9 mouse cellular contexts compared by ENCODE assay signal in the genomic region with DNA sequence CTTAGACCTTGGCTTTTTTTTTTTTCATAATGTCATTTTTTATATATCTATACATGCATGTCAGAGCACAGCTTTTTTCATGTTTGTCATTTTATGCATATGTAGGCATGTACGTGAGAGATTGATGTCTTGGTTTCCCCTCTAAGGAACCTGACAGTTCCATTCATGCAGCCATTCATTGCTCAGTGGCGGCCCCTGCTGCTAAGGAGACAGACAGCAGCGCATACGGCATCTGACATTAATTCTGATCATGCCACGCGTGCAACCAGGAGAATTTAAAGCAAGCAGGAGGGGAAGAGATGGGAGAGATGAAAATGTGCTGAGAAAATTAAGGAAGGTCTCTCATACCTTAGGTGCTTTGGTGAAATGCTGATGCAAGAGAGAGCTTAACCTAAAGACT.
DNase-seq lines count a peak whose midpoint lies in the region; ATAC-seq and TF ChIP-seq lines count a peak whose summit lies in the region.
"Had no signal": no experiment of that assay in that cellular context is flagged by ENCODE, and none has a peak within 500 bp of the region (broad histone marks: within the 10 kb centered on the region; RNA-seq: fewer than 3 reads in every experiment).

No protein-coding gene starts in this region.

- no peaks in the 10 kb centered on the region for H3K4me1 ChIP-seq in bone marrow, adult 2 months (ENCODE audit: control insufficient read depth, insufficient read depth, low read length)
- H3K4me1 ChIP-seq in embryonic facial prominence, embryonic 15.5 days = no peaks in the 10 kb centered on the region

- no peaks in the 10 kb centered on the region for H3K27me3 ChIP-seq in embryonic facial prominence, embryonic 15.5 days

- no peak for TF ChIP-seq POLR2A in bone marrow, adult 2 months (IDR thresholded peaks at IDR 0.05; ENCODE audit: borderline replicate concordance, control insufficient read depth, low read depth, low read length)

- H3K4me2 ChIP-seq in embryonic facial prominence, embryonic 15.5 days (replicated peaks) = 0 out of 2 replicates have a peak overlapping the region, but pooled peaks have one; percentile 8

- ATAC-seq in embryonic facial prominence, embryonic 15.5 days (ENCODE audit: insufficient number of reproducible peaks, low FRiP score, low TSS enrichment, low read depth) = no peak
- ATAC-seq in hematopoietic stem cell, adult 5-6 weeks (replicated peaks in 1 of 2; ENCODE audit: insufficient read depth in 1 of 2, low FRiP score in 2 of 2, low TSS enrichment in 1 of 2, low read depth in 1 of 2, poor library complexity in 2 of 2, severe bottlenecking in 2 of 2) = peak; percentile 67 to 82; a peak in 3 of 4 replicates
- ATAC-seq in granulocyte monocyte progenitor cell, adult 5-6 weeks (replicated peaks; ENCODE audit: poor library complexity, severe bottlenecking) = no peak; the same call in 1 of the 2 replicates

- DNase-seq in MN1 (ENCODE audit: low spot score) = peak; percentile 49
- peak; percentile 73 for DNase-seq in layer of hippocampus, adult 9-11 months
- DNase-seq in lung, postnatal 25 days (ENCODE audit: low spot score) = peak; percentile 51
- peak; percentile 83 for DNase-seq in right cerebral cortex, postnatal 14 days

- no peak overlapping the region for H3K27ac ChIP-seq in bone marrow, adult 2 months (ENCODE audit: control insufficient read depth, insufficient read depth, low read depth, low read length, poor library complexity)
- H3K27ac ChIP-seq in embryonic facial prominence, embryonic 15.5 days (replicated peaks) = no peak overlapping the region
- H3K27ac ChIP-seq: macrophage had no signal

- no peak overlapping the region for H3K4me3 ChIP-seq in bone marrow, adult 2 months (replicated peaks; ENCODE audit: control insufficient read depth, low read depth, low read length)
- H3K4me3 ChIP-seq in embryonic facial prominence, embryonic 15.5 days (replicated peaks) = no peak overlapping the region

- 46% methylated on average over 6 of the region's 6 CpGs for WGBS in bone marrow, adult 2 months
- 7% methylated on average over 6 of the region's 6 CpGs for WGBS in embryonic facial prominence, embryonic 15.5 days

- no peak overlapping the region for H3K9ac ChIP-seq in embryonic facial prominence, embryonic 15.5 days

- no peaks in the 10 kb centered on the region for H3K36me3 ChIP-seq in embryonic facial prominence, embryonic 15.5 days

- peak; percentile 65 for TF ChIP-seq CTCF in bone marrow, adult 2 months (IDR thresholded peaks at IDR 0.05; ENCODE audit: control insufficient read depth, insufficient read depth, low read length)

- no peaks in the 10 kb centered on the region for H3K9me3 ChIP-seq in embryonic facial prominence, embryonic 15.5 days (replicated peaks)

Comparison
In these comparisons a context has a peak if more than half of its experiments do, and no peak if none do; other contexts are left out.
1. ATAC-seq: peak in hematopoietic stem cell, adult 5-6 weeks (2 of 2); none in embryonic facial prominence, embryonic 15.5 days (single experiment) and granulocyte monocyte progenitor cell, adult 5-6 weeks (single experiment).
2. Peak in every context shown above with its lines, with median percentiles within 50 percentile points of each other: DNase-seq.